Mouse (Mus musculus): ENCODE data around the gene Xpnpep3. TPM values are rescaled to one million over a fixed set of nuclear protein-coding genes. Genes with fewer than 3 reads are reported as not detected.

Gene Xpnpep3
- polyA plus RNA-seq, 1 experiment = 14.9 TPM

- H3K27ac ChIP-seq (ENCODE audit: control insufficient read depth, insufficient read depth, low read depth, low read length) = peak overlapping the region; percentile 9; the same call in 1 of the 2 replicates
- no peak for TF ChIP-seq CTCF (IDR thresholded peaks at IDR 0.05; ENCODE audit: control insufficient read depth, insufficient read depth, insufficient replicate concordance, low read depth, low read length)
- no peak for TF ChIP-seq POLR2A (IDR thresholded peaks at IDR 0.05; ENCODE audit: control insufficient read depth, low read depth, low read length)
- no peaks in the 10 kb centered on the region for H3K36me3 ChIP-seq (ENCODE audit: control insufficient read depth, insufficient read depth, low read length)
- no peaks in the 10 kb centered on the region for H3K27me3 ChIP-seq (ENCODE audit: control insufficient read depth, insufficient read depth, low read length)
- H3K4me1 ChIP-seq (ENCODE audit: control insufficient read depth, insufficient read depth, low read length) = no peaks in the 10 kb centered on the region
- no peak overlapping the region for H3K4me3 ChIP-seq (ENCODE audit: control insufficient read depth, low read depth, low read length)
These were observed 22.3 kb downstream of the Xpnpep3 start for GRCm38 (mm10) chr15:81422156-81422681.

GRCm38 (mm10) chr15:81425311-81425710 lies 25.4 kb downstream of the Xpnpep3 start:
- no peaks in the 10 kb centered on the region for H3K27me3 ChIP-seq (ENCODE audit: control insufficient read depth, insufficient read depth, low read length)
- H3K4me3 ChIP-seq (ENCODE audit: control insufficient read depth, low read depth, low read length) = no peak overlapping the region
- peaks cover 1% of the 10 kb centered on the region; the same call in 1 of the 2 replicates for H3K36me3 ChIP-seq (ENCODE audit: control insufficient read depth, insufficient read depth, low read length)
- no peak overlapping the region for H3K27ac ChIP-seq (ENCODE audit: control insufficient read depth, insufficient read depth, low read depth, low read length)
- TF ChIP-seq POLR2A (IDR thresholded peaks at IDR 0.05; ENCODE audit: control insufficient read depth, low read depth, low read length) (no peak), CTCF (IDR thresholded peaks at IDR 0.05; ENCODE audit: control insufficient read depth, insufficient read depth, insufficient replicate concordance, low read depth, low read length) (no peak)
- no peaks in the 10 kb centered on the region for H3K4me1 ChIP-seq (ENCODE audit: control insufficient read depth, insufficient read depth, low read length)

GRCm38 (mm10) chr15:81427947-81428346 lies 28.0 kb downstream of the Xpnpep3 start:
- Histone ChIP-seq H3K4me1 (ENCODE audit: control insufficient read depth, insufficient read depth, low read length) (no peaks in the 10 kb centered on the region), H3K36me3 (ENCODE audit: control insufficient read depth, insufficient read depth, low read length) (peaks cover 5% of the 10 kb centered on the region), H3K4me3 (ENCODE audit: control insufficient read depth, low read depth, low read length) (no peak overlapping the region), H3K27ac (ENCODE audit: control insufficient read depth, insufficient read depth, low read depth, low read length) (no peak overlapping the region), H3K27me3 (ENCODE audit: control insufficient read depth, insufficient read depth, low read length) (no peaks in the 10 kb centered on the region)
- TF ChIP-seq CTCF (IDR thresholded peaks at IDR 0.05; ENCODE audit: control insufficient read depth, insufficient read depth, insufficient replicate concordance, low read depth, low read length) = no peak
- no peak for TF ChIP-seq POLR2A (IDR thresholded peaks at IDR 0.05; ENCODE audit: control insufficient read depth, low read depth, low read length)

GRCm38 (mm10) chr15:81431195-81431594 lies 31.3 kb downstream of the Xpnpep3 start:
- no peak overlapping the region for H3K27ac ChIP-seq (ENCODE audit: control insufficient read depth, insufficient read depth, low read depth, low read length)
- no peaks in the 10 kb centered on the region for H3K4me1 ChIP-seq (ENCODE audit: control insufficient read depth, insufficient read depth, low read length)
- no peak for TF ChIP-seq CTCF (IDR thresholded peaks at IDR 0.05; ENCODE audit: control insufficient read depth, insufficient read depth, insufficient replicate concordance, low read depth, low read length)
- TF ChIP-seq POLR2A (IDR thresholded peaks at IDR 0.05; ENCODE audit: control insufficient read depth, low read depth, low read length) = no peak
- H3K27me3 ChIP-seq (ENCODE audit: control insufficient read depth, insufficient read depth, low read length) = no peaks in the 10 kb centered on the region
- no peak overlapping the region for H3K4me3 ChIP-seq (ENCODE audit: control insufficient read depth, low read depth, low read length)
- H3K36me3 ChIP-seq (ENCODE audit: control insufficient read depth, insufficient read depth, low read length) = peaks cover 5% of the 10 kb centered on the region

- TF ChIP-seq CTCF (IDR thresholded peaks at IDR 0.05; ENCODE audit: control insufficient read depth, insufficient read depth, insufficient replicate concordance, low read depth, low read length) (no peak), POLR2A (IDR thresholded peaks at IDR 0.05; ENCODE audit: control insufficient read depth, low read depth, low read length) (no peak)
- Histone ChIP-seq H3K4me3 (ENCODE audit: control insufficient read depth, low read depth, low read length) (no peak overlapping the region), H3K27ac (ENCODE audit: control insufficient read depth, insufficient read depth, low read depth, low read length) (no peak overlapping the region), H3K4me1 (ENCODE audit: control insufficient read depth, insufficient read depth, low read length) (no peaks in the 10 kb centered on the region), H3K27me3 (ENCODE audit: control insufficient read depth, insufficient read depth, low read length) (no peaks in the 10 kb centered on the region), H3K36me3 (ENCODE audit: control insufficient read depth, insufficient read depth, low read length) (no peaks in the 10 kb centered on the region; the same call in 1 of the 2 replicates)
These were observed 38.4 kb downstream of the Xpnpep3 start for GRCm38 (mm10) chr15:81438345-81438744.

GRCm38 (mm10) chr15:81439236-81439635 lies 39.3 kb downstream of the Xpnpep3 start:
- no peaks in the 10 kb centered on the region for H3K27me3 ChIP-seq (ENCODE audit: control insufficient read depth, insufficient read depth, low read length)
- H3K36me3 ChIP-seq (ENCODE audit: control insufficient read depth, insufficient read depth, low read length) = no peaks in the 10 kb centered on the region; the same call in 1 of the 2 replicates
- H3K4me1 ChIP-seq (ENCODE audit: control insufficient read depth, insufficient read depth, low read length) = no peaks in the 10 kb centered on the region
- no peak overlapping the region for H3K4me3 ChIP-seq (ENCODE audit: control insufficient read depth, low read depth, low read length)
- H3K27ac ChIP-seq (ENCODE audit: control insufficient read depth, insufficient read depth, low read depth, low read length) = no peak overlapping the region
- TF ChIP-seq CTCF (IDR thresholded peaks at IDR 0.05; ENCODE audit: control insufficient read depth, insufficient read depth, insufficient replicate concordance, low read depth, low read length) (no peak), POLR2A (IDR thresholded peaks at IDR 0.05; ENCODE audit: control insufficient read depth, low read depth, low read length) (no peak)

GRCm38 (mm10) chr15:81448463-81448862 lies 48.5 kb downstream of the Xpnpep3 start:
- no peaks in the 10 kb centered on the region; the same call in none of the 2 replicates for H3K36me3 ChIP-seq (ENCODE audit: control insufficient read depth, insufficient read depth, low read length)
- H3K27ac ChIP-seq (ENCODE audit: control insufficient read depth, insufficient read depth, low read depth, low read length) = no peak overlapping the region
- no peaks in the 10 kb centered on the region for H3K27me3 ChIP-seq (ENCODE audit: control insufficient read depth, insufficient read depth, low read length)
- H3K4me3 ChIP-seq (ENCODE audit: control insufficient read depth, low read depth, low read length) = no peak overlapping the region
- TF ChIP-seq POLR2A (IDR thresholded peaks at IDR 0.05; ENCODE audit: control insufficient read depth, low read depth, low read length) (no peak), CTCF (IDR thresholded peaks at IDR 0.05; ENCODE audit: control insufficient read depth, insufficient read depth, insufficient replicate concordance, low read depth, low read length) (no peak)
- no peaks in the 10 kb centered on the region for H3K4me1 ChIP-seq (ENCODE audit: control insufficient read depth, insufficient read depth, low read length)
